Mouse (Mus musculus) retina, postnatal 7 days (tissue): ENCODE measurements around the gene Zeb2.

Source experiments
- DNase-seq: peaks from one replicate; pipeline ENCODE4 v3.0.0-alpha.2; 2012; ENCODE audit warnings: low read depth, low spot score

Zeb2 gene

GRCm38 (mm10) chr2:45060768-45061167, 56.4 kb downstream of the Zeb2 start:
- DNase-seq = no peak

- DNase-seq = no peak
Measured at GRCm38 (mm10) chr2:45060202-45060601, 57.0 kb downstream of the Zeb2 start.

- no peak for DNase-seq
Measured at GRCm38 (mm10) chr2:45059599-45059998, 57.6 kb downstream of the Zeb2 start.

GRCm38 (mm10) chr2:45059010-45059409, 58.2 kb downstream of the Zeb2 start:
- no peak for DNase-seq

GRCm38 (mm10) chr2:45058183-45058582, 59.0 kb downstream of the Zeb2 start:
- DNase-seq = no peak

- no peak for DNase-seq
Measured at GRCm38 (mm10) chr2:45056856-45057562, 60.2 kb downstream of the Zeb2 start.

- no peak for DNase-seq
Measured at GRCm38 (mm10) chr2:45055926-45056325, 61.3 kb downstream of the Zeb2 start.

- DNase-seq = no peak
Measured at GRCm38 (mm10) chr2:45055034-45055615, 62.1 kb downstream of the Zeb2 start.

GRCm38 (mm10) chr2:45054070-45055025, 62.8 kb downstream of the Zeb2 start:
- no peak for DNase-seq

GRCm38 (mm10) chr2:45052587-45052986, 64.6 kb downstream of the Zeb2 start:
- no peak for DNase-seq

- no peak for DNase-seq
Measured at GRCm38 (mm10) chr2:45051321-45051720, 65.9 kb downstream of the Zeb2 start.

GRCm38 (mm10) chr2:45049923-45050322, 67.3 kb downstream of the Zeb2 start:
- no peak for DNase-seq

GRCm38 (mm10) chr2:45049279-45049678, 67.9 kb downstream of the Zeb2 start:
- no peak for DNase-seq

GRCm38 (mm10) chr2:45040706-45041312, 76.4 kb downstream of the Zeb2 start:
- DNase-seq = no peak

- DNase-seq = no peak
Measured at GRCm38 (mm10) chr2:45039503-45039902, 77.7 kb downstream of the Zeb2 start.

- no peak for DNase-seq
Measured at GRCm38 (mm10) chr2:45028091-45028638, 89.0 kb downstream of the Zeb2 start.

- no peak for DNase-seq
Measured at GRCm38 (mm10) chr2:45017186-45017800, 99.9 kb downstream of the Zeb2 start.

- DNase-seq = no peak
Measured at GRCm38 (mm10) chr2:45013325-45013724, 103.9 kb downstream of the Zeb2 start.

GRCm38 (mm10) chr2:45012676-45013075, 104.5 kb downstream of the Zeb2 start:
- no peak for DNase-seq

- DNase-seq = no peak
Measured at GRCm38 (mm10) chr2:45010701-45011100, 106.5 kb downstream of the Zeb2 start.

GRCm38 (mm10) chr2:44999906-45000305, 117.3 kb downstream of the Zeb2 start:
- no peak for DNase-seq
